Mouse (Mus musculus): Measurements from ENCODE around the gene Nrxn2.
A peak's percentile ranks its signal among the peaks of the same experiment; 100 is the strongest.

Gene Nrxn2

DNA sequence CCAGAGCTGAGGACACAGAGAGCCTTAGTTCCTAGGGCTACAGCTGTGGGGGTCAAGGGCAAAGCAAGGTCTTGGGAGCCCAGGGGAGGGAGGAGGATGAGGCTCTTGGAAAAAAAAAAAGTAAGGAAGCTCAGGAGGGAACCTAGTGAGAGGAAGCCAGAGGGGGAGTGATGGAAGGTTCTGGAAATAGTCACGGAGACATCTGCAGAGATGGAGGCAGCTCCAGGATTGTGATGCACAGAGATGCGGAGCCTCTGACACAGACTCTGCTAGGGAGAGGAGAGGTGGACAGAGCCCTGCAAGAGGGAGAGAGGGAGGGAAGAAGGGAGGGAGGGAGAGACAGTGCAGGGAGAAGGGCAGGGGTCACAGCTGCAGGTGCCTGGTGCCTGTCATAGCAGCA, 92.0 kb downstream of the Nrxn2 start:
- no peak for DNase-seq (ENCODE audit: low read depth, low spot score)
- Histone ChIP-seq H3K36me3 (ENCODE audit: control insufficient read depth, insufficient read depth, low read length, poor library complexity, severe bottlenecking) (no peaks in the 10 kb centered on the region), H3K27me3 (ENCODE audit: control insufficient read depth, insufficient read depth, low read length, poor library complexity, severe bottlenecking) (no peaks in the 10 kb centered on the region)

DNA sequence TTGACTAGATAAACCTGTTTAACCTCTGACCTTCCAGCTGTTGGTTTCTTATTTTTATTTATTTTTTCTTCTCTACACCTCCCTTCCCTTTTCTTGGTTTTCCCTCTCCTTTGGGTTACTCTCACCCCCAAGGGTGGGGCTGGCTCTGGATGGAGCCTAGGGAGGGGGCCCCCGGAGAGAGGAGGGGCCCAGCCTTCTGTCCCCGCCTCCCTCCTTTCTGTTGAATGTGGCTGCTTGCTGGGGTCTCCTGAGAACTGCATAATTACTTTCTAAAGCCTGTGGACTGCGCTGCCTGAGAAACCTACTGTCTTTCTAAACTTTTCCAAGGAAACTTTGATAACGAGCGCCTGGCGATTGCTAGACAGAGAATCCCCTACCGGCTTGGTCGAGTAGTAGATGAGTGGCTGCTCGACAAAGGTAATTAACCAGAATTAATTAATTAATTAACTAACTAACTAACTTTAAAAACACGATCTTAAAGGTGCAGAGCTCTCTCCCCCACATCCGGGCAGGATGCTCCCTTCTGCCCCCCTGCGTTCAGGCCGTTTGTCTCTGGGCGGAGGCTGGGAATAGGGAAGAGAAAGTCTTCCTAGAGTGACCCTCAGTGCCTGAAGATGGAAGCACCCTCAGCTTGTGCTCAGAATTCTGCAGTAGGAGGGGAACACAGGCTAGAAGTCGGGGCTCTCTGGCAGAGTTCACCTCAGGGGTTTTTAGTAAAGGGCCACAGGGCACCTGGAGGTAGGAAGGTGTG, 95.0 kb downstream of the Nrxn2 start:
- no peak for DNase-seq (ENCODE audit: low read depth, low spot score)
- Histone ChIP-seq H3K36me3 (ENCODE audit: control insufficient read depth, insufficient read depth, low read length, poor library complexity, severe bottlenecking) (no peaks in the 10 kb centered on the region), H3K27me3 (ENCODE audit: control insufficient read depth, insufficient read depth, low read length, poor library complexity, severe bottlenecking) (no peaks in the 10 kb centered on the region)

DNA sequence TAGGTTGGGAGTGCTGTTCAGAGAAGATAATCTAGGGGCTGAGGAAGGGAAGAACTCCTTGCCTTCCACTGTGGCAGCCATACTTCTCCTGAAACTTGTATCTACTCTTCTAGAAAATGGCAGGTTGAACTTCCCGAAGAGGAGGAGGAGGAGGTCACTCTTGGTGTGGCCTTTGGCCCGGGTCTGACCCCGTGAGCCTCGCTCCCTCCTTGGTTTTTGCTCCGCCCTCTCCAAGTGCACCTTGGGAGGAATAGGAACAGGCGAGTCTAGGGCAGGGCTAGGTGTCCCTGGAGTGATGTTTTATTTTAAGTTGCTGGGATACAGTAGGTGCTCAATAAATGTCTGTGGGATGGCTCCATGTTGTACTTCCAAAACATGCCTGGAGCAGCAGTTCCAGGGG, 96.4 kb downstream of the Nrxn2 start:
- DNase-seq (ENCODE audit: low read depth, low spot score) = no peak
- H3K36me3 ChIP-seq (ENCODE audit: control insufficient read depth, insufficient read depth, low read length, poor library complexity, severe bottlenecking) = no peaks in the 10 kb centered on the region

DNA sequence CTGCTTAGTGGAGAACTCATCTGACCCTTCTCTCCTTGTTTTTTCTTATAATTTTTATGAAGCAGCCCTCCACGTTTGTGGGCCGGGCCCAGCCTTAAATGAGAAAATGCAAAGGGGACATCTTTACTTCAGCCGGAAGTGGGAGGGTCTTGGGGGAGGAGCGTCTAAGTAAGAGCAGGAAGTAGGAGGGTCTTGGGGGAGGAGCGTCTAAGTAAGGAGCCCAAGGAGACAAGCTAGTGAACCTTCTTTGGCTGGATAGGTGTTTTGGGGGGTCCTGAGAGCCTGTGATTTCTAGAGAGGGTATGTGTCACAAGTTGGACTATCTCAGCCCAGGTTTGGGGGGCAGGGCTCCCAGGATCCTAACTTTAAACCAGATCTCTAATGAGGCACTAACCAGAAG, 96.9 kb downstream of the Nrxn2 start:
- no peaks in the 10 kb centered on the region for H3K36me3 ChIP-seq (ENCODE audit: control insufficient read depth, insufficient read depth, low read length, poor library complexity, severe bottlenecking)
- peak; percentile 25 for DNase-seq (ENCODE audit: low read depth, low spot score)
- no peaks in the 10 kb centered on the region for H3K27me3 ChIP-seq (ENCODE audit: control insufficient read depth, insufficient read depth, low read length, poor library complexity, severe bottlenecking)

More for the DNA sequence above, 96.4 kb downstream of the Nrxn2 start:
- no peaks in the 10 kb centered on the region for H3K27me3 ChIP-seq (ENCODE audit: control insufficient read depth, insufficient read depth, low read length, poor library complexity, severe bottlenecking)

DNA sequence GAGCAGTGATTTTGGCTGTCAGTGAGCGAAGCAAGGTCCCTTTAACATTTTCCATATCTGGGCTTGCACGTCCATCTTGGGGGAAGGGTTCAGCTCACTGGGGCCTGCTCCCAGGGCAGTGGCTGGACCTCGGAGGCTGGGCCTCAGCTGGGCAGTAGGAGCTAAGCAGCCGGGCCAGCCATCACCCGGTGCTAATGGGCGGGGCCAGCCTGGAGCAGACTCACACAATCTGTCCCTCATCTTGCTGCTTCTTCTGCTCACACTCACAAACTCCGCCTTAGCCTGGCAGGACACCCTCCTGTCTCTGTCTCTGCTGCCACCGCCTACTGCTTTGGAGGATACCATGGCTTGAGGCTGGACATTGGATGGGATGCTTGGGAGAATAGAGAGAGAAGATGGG, 97.6 kb downstream of the Nrxn2 start:
- no peak for DNase-seq (ENCODE audit: low read depth, low spot score)
- no peaks in the 10 kb centered on the region for H3K27me3 ChIP-seq (ENCODE audit: control insufficient read depth, insufficient read depth, low read length, poor library complexity, severe bottlenecking)
- H3K36me3 ChIP-seq (ENCODE audit: control insufficient read depth, insufficient read depth, low read length, poor library complexity, severe bottlenecking) = no peaks in the 10 kb centered on the region

DNA sequence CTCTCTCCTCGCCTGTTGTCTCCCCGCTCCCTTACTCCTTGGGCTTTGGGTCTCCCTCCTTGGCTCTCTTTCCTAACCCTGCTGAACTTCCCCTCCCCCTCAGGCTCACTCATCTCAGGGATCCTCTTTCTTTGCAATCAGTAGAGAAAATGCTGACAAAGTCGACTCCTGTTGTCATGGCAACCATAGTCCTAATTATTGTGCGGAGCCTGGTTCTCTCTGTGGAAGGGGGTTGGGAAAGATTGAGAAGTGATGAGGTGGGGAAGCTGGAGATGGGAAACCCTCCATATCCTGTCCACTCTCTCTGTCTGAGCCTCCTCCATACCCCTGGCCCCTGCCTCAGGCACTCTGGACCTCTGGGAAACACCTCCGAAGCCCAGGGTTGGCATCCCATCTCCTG, 100.1 kb downstream of the Nrxn2 start:
- no peaks in the 10 kb centered on the region for H3K27me3 ChIP-seq (ENCODE audit: control insufficient read depth, insufficient read depth, low read length, poor library complexity, severe bottlenecking)
- H3K36me3 ChIP-seq (ENCODE audit: control insufficient read depth, insufficient read depth, low read length, poor library complexity, severe bottlenecking) = no peaks in the 10 kb centered on the region
- no peak for DNase-seq (ENCODE audit: low read depth, low spot score)

DNA sequence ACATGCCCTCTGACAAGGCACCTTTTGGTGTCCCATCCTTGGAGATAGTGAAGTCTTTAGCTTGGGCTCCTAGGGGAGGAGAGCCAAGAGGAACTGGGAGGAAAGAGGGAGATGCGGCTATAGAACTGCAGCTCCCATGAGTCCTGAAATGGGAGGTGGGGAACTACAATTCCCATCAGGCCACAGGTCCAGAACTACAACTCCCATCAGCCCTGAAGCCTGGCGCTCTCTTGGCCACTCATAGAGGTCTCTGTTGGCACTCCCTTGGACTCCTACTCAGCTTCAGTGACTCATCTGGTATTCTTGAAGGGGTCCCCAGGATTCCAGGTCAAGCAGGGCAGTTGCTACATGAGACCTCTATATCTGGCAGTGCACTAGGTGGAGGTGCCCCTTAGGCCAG, 101.0 kb downstream of the Nrxn2 start:
- DNase-seq (ENCODE audit: low read depth, low spot score) = no peak
- no peaks in the 10 kb centered on the region for H3K36me3 ChIP-seq (ENCODE audit: control insufficient read depth, insufficient read depth, low read length, poor library complexity, severe bottlenecking)

DNA sequence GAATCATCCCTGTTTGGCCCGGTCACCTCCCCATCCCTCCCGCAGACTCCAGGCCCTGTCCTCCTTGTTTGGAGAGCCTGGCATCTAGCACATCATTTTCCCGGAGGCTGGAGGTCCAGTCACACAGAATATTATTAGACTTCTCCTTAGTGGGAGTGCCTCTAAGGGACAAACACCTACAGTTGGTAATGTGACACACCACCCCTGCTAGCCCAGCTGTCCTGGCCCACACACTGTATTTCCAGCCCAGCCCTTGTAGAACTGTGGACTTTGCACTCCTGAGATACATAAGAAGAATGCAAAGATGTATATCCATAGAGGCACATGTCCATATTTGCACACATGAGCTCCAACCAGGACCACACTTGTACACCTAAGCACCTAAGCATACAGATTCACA, 103.1 kb downstream of the Nrxn2 start:
- H3K36me3 ChIP-seq (ENCODE audit: control insufficient read depth, insufficient read depth, low read length, poor library complexity, severe bottlenecking) = no peaks in the 10 kb centered on the region
- no peaks in the 10 kb centered on the region for H3K27me3 ChIP-seq (ENCODE audit: control insufficient read depth, insufficient read depth, low read length, poor library complexity, severe bottlenecking)
- no peak for DNase-seq (ENCODE audit: low read depth, low spot score)

More for the DNA sequence above, 101.0 kb downstream of the Nrxn2 start:
- H3K27me3 ChIP-seq (ENCODE audit: control insufficient read depth, insufficient read depth, low read length, poor library complexity, severe bottlenecking) = no peaks in the 10 kb centered on the region

DNA sequence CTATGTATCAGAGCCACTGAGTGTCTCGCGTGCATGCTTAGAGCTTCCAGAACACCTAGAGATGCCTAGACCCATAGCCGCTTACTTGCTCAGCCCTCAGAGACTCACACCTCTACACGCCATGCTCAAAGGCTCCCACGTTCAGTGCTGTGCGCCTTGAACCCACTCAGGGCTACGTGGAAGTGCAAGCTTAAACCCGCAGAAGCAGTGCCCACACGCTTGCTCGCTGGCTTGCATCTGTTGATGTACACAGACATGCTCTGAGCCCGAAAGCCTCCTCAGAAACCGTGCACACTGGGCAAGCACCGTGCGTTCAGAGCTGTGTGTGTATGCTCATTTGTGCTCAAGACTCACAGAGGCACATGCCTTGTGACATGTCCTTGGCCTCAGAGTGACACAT, 103.8 kb downstream of the Nrxn2 start:
- no peaks in the 10 kb centered on the region for H3K36me3 ChIP-seq (ENCODE audit: control insufficient read depth, insufficient read depth, low read length, poor library complexity, severe bottlenecking)
- H3K27me3 ChIP-seq (ENCODE audit: control insufficient read depth, insufficient read depth, low read length, poor library complexity, severe bottlenecking) = no peaks in the 10 kb centered on the region
- no peak for DNase-seq (ENCODE audit: low read depth, low spot score)

DNA sequence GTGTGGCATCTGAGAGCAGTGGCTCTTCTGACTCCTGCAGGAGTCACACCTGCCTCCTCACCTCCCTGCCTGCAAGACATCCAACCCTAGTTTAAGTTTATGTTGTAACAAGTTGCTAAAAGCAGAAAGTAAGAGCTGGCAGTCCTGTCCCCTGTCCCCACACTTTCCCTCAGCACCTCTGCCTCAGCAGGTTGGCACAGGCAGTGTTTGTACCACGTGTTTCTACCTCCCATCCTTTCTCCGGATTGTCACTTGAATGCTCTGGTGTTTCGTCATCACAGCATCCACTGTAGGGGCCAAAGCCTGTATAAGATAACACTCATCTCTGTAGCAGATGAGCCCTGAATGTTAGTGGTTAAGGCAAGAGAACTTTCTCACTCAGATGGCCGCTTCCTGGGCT, 106.5 kb downstream of the Nrxn2 start:
- H3K36me3 ChIP-seq (ENCODE audit: control insufficient read depth, insufficient read depth, low read length, poor library complexity, severe bottlenecking) = no peaks in the 10 kb centered on the region
- no peaks in the 10 kb centered on the region for H3K27me3 ChIP-seq (ENCODE audit: control insufficient read depth, insufficient read depth, low read length, poor library complexity, severe bottlenecking)
- DNase-seq (ENCODE audit: low read depth, low spot score) = no peak

DNA sequence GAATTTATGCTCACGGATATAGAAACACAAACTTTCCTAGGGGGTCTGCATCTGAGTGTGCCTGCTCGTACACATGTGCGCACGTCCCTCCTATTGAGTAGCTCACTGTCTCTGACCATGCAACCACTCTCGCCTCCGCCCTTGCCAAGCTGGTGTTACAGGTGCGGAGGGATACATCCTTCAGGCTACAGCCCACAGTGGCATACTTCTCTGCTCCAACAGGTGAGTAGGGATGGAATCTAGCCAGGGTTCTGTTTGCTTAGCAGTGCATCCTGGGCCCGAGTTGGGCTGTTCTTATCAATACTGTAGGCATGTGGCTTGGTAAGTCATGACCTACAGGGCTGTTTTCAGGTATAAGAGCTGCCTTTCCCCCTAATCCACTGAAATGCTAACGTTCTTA, 107.5 kb downstream of the Nrxn2 start:
- Histone ChIP-seq H3K27me3 (ENCODE audit: control insufficient read depth, insufficient read depth, low read length, poor library complexity, severe bottlenecking) (no peaks in the 10 kb centered on the region; the same call in 1 of the 2 replicates), H3K36me3 (ENCODE audit: control insufficient read depth, insufficient read depth, low read length, poor library complexity, severe bottlenecking) (no peaks in the 10 kb centered on the region)
- DNase-seq (ENCODE audit: low read depth, low spot score) = no peak

DNA sequence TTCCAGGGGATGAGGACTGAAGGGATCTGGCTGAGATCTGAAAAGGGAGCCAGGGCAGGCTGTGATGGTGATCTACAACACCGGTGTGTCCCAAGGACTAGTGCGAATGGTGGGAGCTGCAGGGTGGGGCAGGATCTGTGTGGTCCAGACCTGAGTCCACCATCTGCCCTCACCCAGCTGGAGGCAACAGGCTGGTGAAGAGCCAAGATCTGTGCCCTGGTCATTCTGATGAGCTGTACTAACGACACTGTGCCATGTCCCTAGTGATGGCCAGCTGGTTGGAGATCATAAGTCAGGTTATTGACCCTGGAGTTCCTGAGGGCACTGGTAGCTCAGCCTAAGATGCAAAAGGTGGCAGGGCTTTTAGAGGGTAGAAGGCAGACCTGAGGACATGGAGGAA, 108.9 kb downstream of the Nrxn2 start:
- H3K36me3 ChIP-seq (ENCODE audit: control insufficient read depth, insufficient read depth, low read length, poor library complexity, severe bottlenecking) = no peaks in the 10 kb centered on the region
- DNase-seq (ENCODE audit: low read depth, low spot score) = no peak
- no peaks in the 10 kb centered on the region; the same call in none of the 2 replicates for H3K27me3 ChIP-seq (ENCODE audit: control insufficient read depth, insufficient read depth, low read length, poor library complexity, severe bottlenecking)

DNA sequence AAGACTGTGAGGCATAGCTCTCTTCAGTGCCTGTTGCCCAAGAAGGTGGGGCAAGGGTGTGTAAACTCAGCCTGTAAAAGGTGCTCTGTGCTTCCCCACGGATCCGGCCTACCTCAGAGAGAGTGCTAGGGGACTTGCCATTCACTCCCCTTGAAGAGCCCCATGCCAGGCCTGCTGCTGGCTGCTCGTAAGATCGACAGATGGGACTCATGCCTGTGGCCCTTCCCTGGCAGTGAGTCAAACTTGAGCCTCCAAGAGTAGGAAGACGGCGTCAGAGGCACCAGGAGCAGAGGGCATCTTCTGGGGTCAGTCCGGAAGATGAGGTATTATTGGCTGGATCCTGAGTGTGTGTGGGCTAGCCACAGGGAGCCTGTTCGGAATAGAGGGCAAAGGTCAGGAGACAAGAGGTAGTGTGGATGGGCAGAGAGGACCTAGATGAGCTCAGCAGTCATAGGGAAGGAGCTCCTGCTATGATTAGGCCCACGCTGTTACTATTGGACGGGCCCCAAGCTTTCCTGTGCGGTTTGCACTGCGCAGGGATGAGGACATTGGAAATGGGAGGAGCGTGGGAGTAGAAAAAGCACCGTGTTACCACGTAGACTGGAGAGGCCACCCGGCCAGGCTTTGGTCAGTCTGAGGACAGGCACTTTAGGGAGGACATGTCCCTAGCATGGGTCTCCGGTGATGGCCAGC, 109.5 kb downstream of the Nrxn2 start:
- Histone ChIP-seq H3K36me3 (ENCODE audit: control insufficient read depth, insufficient read depth, low read length, poor library complexity, severe bottlenecking) (no peaks in the 10 kb centered on the region), H3K27me3 (ENCODE audit: control insufficient read depth, insufficient read depth, low read length, poor library complexity, severe bottlenecking) (no peaks in the 10 kb centered on the region; the same call in none of the 2 replicates)
- no peak for DNase-seq (ENCODE audit: low read depth, low spot score)

DNA sequence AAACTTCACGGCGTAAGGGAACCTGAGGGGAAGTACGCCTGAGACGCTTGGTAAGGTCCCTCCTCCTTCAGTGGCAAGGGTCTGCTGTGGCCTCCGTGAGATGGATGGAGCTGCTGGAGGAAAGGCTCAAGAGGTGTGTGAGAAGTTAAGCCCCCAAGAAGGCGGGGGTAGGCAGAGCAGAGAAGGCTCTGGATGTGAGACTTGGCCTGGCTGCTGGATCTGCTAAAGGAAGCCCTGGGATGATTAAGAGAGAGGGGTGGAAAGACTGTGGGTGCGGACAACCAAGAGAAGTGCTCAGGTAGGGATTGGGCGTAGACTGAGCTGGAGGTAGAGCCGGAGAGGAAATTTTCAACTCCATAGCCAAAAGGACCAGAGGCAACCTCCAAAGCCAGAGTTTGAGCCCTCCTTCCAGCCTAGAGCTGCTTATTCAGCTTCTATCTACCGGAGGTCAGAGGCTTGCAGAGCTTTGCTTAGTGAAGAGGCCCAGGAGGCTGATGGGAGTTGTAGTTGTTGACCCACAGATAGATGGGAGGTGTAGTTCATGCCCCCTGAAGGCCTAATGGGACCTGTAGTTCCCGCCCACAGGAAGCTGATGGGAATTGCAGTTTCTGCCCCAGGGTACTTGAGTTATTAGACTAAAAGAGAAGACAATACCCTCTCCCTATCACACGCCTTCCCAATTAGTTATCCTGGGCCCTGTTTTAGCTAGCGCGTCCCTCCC, 110.9 kb downstream of the Nrxn2 start:
- H3K27me3 ChIP-seq (ENCODE audit: control insufficient read depth, insufficient read depth, low read length, poor library complexity, severe bottlenecking) = no peaks in the 10 kb centered on the region; the same call in none of the 2 replicates
- DNase-seq (ENCODE audit: low read depth, low spot score) = peak; percentile 52
- H3K36me3 ChIP-seq (ENCODE audit: control insufficient read depth, insufficient read depth, low read length, poor library complexity, severe bottlenecking) = no peaks in the 10 kb centered on the region

DNA sequence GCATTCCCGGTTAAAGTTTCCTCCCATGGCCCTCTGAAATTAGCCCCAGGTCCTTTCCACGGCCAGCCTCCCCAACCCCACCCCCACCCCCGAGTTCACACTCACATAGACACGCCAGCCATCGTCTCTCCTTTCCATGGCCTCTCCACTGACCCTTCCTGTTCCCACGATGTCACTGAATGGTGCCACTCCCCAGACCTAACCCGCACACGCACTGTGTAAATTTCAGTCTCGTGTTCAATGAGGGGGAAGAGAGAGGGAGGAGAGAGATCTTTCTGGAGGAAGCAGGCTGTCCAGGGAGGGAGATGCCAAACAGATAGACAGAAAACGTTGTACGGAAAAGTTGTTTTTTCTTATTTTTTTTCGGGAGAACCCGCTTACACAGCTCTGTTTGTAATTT, 111.8 kb downstream of the Nrxn2 start:
- Histone ChIP-seq H3K36me3 (ENCODE audit: control insufficient read depth, insufficient read depth, low read length, poor library complexity, severe bottlenecking) (no peaks in the 10 kb centered on the region), H3K27me3 (ENCODE audit: control insufficient read depth, insufficient read depth, low read length, poor library complexity, severe bottlenecking) (no peaks in the 10 kb centered on the region; the same call in none of the 2 replicates)
- no peak for DNase-seq (ENCODE audit: low read depth, low spot score)
